Mouse (Mus musculus) MEL (cell line): ENCODE measurements at regions not wholly inside any gene's neighbourhood (a gene's known extent, or its start where the extent isn't known, plus 50 kb on each side); places are given as distances from the start of the nearest gene placed in this dataset.

Experiments used
- CTCF ChIP-seq, 3 experiments: IDR thresholded peaks in 2 of 3; conservative IDR thresholded peaks in 1 of 3; 2 replicates each; pipeline ENCODE4 v1.5.1; 2011 to 2012; ENCODE audit warnings: low read length in 3 of 3, low read depth in 2 of 3, mild to moderate bottlenecking in 2 of 3, improper control_type of control experiment in 1 of 3, inconsistent platforms in 1 of 3, mixed read lengths in 1 of 3, moderate library complexity in 1 of 3; ENCODE audit not compliant: control insufficient read depth in 1 of 3, insufficient read depth in 1 of 3, poor library complexity in 1 of 3, severe bottlenecking in 1 of 3
- EP300 ChIP-seq, 2 experiments: IDR thresholded peaks; 2 replicates each; pipeline ENCODE4 v1.6.1; 2011; ENCODE audit warnings: improper control_type of control experiment in 2 of 2, low read length in 2 of 2, low read depth in 1 of 2, mild to moderate bottlenecking in 1 of 2
- HCFC1 ChIP-seq: IDR thresholded peaks from 2 replicates; pipeline ENCODE4 v1.6.1; 2012; ENCODE audit warnings: low read depth, mild to moderate bottlenecking, inconsistent platforms, low read length, improper control_type of control experiment, moderate library complexity
- MAX ChIP-seq: IDR thresholded peaks from 2 replicates; pipeline ENCODE4 v1.6.1; 2011; ENCODE audit warnings: low read length, improper control_type of control experiment
- MYC ChIP-seq: IDR thresholded peaks from 2 replicates; pipeline ENCODE4 v1.6.1; 2011; ENCODE audit warnings: low read depth, mild to moderate bottlenecking, low read length, improper control_type of control experiment, moderate library complexity
- RCOR1 ChIP-seq: IDR thresholded peaks from 2 replicates; pipeline ENCODE4 v1.6.1; 2012; ENCODE audit warnings: low read depth, mild to moderate bottlenecking, inconsistent platforms, low read length, improper control_type of control experiment
- SIN3A ChIP-seq: IDR thresholded peaks from 2 replicates; pipeline ENCODE4 v1.6.1; 2012; ENCODE audit warnings: low read length, improper control_type of control experiment, inconsistent platforms
- UBTF ChIP-seq: IDR thresholded peaks from 2 replicates; pipeline ENCODE4 v1.6.1; 2012; ENCODE audit warnings: low read depth, mild to moderate bottlenecking, inconsistent platforms, low read length, improper control_type of control experiment, moderate library complexity, borderline replicate concordance; ENCODE audit not compliant: insufficient read depth
- USF1 ChIP-seq: IDR thresholded peaks from 2 replicates; pipeline ENCODE4 v1.6.1; 2014; ENCODE audit warnings: low read depth, mild to moderate bottlenecking, inconsistent platforms, low read length, improper control_type of control experiment, moderate library complexity
- USF2 ChIP-seq, 2 experiments: IDR thresholded peaks; 2 replicates each; pipeline ENCODE4 v1.6.1; 2011 to 2012; ENCODE audit warnings: improper control_type of control experiment in 2 of 2, low read length in 2 of 2, borderline replicate concordance in 1 of 2, inconsistent platforms in 1 of 2, low read depth in 1 of 2, mild to moderate bottlenecking in 1 of 2; ENCODE audit not compliant: insufficient read depth in 1 of 2
- ZC3H11A ChIP-seq: IDR thresholded peaks from 2 replicates; pipeline ENCODE4 v1.6.1; 2012; ENCODE audit warnings: low read depth, mild to moderate bottlenecking, inconsistent platforms, low read length, improper control_type of control experiment

DNA sequence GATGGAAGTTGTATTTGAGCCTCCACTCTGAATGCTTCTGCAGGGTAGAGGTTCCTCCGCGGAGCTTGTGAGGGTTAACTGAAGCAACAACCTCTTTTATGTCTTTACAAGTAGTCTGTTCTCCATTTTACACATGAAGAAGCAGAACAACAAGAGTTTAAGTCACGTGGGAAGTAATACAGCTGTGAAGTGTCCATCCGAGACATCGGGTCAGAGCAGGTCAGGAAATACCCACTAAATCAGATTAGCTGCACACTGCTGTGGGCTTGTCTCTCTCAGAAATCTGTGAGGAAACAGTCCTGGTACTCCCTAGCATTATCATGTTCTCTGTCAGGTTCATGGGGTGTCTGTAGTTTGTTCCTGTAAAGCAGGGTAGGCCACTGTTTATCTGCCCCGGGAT is 262.1 kb downstream of the Cog6 start:
- TF ChIP-seq EP300 (IDR thresholded peaks at IDR 0.05; ENCODE audit: low read depth in 1 of 2, low read length in 2 of 2) = no peak
- TF ChIP-seq MAX = no peak
- TF ChIP-seq UBTF = no peak
- TF ChIP-seq CTCF (IDR thresholded peaks at IDR 0.05 in 2 of 3, conservative IDR thresholded peaks at IDR 0.05 in 1 of 3; ENCODE audit: control insufficient read depth in 1 of 3, insufficient read depth in 1 of 3, low read depth in 2 of 3, low read length in 3 of 3, poor library complexity in 1 of 3, severe bottlenecking in 1 of 3) = no peak
- no peak for TF ChIP-seq USF2 (IDR thresholded peaks at IDR 0.05; ENCODE audit: borderline replicate concordance in 1 of 2, insufficient read depth in 1 of 2, low read depth in 1 of 2, low read length in 2 of 2)
- TF ChIP-seq USF1 = no peak
- no peak for TF ChIP-seq HCFC1
- no peak for TF ChIP-seq RCOR1
- TF ChIP-seq ZC3H11A = no peak
- TF ChIP-seq MYC = no peak
- no peak for TF ChIP-seq SIN3A
